Mouse (Mus musculus) left cerebral cortex, adult 11 months (tissue): ENCODE data around the gene Pigq.
A peak's percentile ranks its signal among the peaks of the same experiment; 100 is the strongest.

Source experiments
- DNase-seq: peaks from one replicate; pipeline ENCODE4 v3.0.0; 2022; ENCODE audit warnings: low spot score

Gene Pigq

DNA sequence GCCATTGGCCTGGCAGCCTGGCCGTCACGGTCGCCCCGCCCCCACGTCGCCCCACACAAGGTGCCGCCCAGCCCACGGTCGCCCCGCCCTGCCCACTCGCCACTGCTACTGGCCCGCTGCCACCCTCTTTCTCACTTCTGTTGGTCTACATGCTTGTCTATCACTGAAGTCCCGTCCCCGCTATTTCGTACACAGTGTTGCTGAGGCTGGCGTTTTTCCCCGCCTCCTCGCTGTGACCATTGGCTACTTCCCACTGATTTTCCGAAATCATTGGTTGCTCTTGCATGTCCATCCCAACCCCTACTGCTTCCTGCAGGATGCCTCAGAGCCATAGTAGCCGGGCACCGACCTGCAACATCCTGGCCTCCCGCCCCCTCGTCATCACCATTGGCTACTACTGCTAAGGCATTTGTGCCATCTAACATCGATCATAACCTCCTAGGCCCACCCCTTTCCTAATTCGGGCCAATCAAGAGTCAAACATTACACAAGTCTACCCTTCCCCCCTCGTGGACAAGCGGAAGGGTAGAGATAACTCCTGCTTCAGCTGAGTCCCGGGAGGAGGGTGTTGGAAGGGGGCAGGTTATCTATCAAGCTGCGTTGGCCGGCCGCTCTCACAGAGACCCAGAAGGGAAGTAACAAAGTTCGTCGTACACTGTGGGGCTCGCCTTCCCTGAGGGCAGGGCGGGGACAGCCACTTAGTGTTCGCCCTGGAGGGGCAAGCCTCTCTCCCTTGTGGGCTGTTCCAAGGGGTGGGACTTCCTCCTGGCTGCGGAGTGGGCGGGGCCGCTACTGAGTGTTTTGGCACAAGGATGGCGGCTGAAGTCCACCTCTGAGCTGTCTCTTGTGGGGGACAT, 24.7 kb downstream of the Pigq start:
- DNase-seq: peak; percentile 100

DNA sequence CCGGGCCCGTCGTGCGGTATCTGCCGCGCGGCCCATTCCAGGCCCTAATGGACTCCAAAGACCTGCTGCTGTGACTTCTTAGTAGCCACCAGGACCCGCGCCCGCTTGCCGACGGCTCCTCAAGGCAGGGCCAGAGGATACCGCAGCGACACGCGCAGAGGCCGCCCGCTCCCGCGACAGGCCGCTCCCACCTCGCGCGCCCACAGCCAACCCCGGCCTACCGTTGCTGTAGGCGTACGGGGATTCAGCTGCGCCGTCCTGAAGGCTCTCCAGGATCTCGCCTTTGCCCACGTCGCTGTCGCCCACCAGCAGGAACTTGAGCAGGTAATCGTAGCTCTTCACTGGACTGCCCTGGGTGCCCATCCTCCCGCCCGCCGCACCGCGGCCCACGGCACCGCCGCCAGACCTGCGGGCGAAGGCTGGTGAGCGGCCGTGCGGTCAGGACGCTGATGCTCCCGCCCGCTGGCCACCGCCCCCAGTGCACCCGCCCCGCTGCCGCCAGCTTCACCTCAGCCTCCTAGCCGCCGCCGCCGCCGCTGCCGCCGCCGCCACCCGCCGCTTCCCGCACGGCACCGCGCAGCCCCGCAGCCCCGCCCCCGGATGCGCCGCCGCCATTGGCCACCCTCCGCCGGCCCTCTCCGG, 25.5 kb downstream of the Pigq start, which contains the start of gene Rab40c:
Rab40c (minus strand) TSS at position 584 of the 642 bp plus-strand sequence.
- DNase-seq: no peak

DNA sequence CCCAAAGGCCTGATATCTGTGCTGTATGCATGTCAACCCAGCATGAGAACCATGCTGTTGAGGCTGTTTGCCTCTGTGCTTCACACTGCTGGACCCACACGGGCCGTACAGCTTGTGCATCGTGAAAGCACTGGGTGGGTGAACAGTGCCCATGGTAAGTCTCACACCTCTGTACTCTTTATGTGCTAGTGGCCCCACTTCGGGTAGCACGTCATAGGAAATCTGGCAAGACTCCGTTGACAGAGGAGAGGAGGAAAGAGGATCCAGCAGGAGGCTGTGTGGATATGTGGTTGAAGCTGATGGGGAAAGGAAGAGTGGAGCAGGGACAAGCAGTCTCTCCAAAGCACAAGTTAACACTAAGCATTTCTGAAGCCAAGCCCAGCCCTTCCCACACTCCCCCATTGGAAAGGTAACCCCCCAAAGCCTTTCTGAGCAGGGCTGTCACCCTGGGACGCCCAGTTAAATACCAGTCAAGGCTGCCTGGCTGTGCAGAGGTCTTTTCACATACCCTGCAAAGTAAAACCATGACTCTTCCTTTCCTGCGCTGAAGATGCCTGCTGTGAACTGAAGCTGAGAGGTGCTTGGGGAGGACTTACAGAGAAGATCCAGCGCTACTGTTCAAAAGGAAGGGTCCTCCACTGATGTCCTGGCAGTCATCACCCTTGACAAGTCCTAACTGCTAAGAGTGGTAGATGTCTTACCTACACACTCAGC, 26.5 kb downstream of the Pigq start:
- DNase-seq: no peak

DNA sequence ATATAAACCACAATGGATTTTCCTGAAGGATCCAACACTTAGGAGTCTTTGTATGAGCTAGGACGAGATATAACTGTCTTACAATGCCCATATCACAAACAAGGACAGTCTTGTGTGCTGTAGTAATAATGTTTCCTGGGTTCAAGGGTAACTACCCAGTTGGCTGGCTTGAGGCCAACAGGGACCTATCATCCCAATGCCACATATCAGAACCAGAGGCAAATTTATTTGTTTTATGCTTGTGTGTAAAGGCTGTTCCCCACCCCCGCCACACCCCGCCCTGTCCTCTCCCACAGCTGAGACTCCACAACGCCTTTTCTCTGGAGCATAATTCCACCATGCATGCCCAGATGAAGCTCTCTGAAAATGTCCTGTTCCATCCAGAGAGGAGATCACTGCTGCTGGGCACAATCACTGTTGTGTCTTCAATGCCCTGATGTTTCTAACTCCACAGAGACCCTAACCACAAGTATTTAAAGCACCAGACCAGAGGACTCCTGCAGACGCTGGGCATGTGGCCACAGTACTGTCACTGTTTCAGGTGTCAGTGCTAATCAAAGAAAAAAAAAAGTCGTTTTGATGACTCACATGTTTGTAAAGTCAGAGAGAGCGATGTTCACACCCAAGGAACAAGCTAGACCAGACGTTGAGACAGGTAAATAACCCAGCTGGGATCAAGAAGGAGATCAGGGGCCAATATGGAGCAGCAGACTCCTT, 27.6 kb downstream of the Pigq start:
- DNase-seq: no peak

DNA sequence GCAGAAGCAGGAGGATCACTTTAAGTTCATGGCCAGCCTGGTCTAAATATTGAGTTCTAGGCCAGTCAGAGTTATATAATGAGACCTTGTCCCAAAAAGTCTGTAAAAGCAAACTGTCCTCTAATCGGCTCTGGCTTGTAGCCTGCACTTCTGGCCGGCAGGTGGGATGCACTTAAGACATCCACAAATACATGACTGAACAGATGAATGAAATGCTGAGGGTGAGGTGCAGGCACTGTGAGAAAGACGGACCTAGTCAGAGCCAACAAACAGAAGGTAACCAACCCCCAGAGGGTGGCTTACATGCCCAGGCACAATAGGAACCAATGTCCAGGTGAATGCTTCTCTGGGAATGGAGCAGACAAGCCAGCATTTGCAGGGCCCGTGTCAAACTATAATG, 30.4 kb downstream of the Pigq start:
- no peak for DNase-seq

DNA sequence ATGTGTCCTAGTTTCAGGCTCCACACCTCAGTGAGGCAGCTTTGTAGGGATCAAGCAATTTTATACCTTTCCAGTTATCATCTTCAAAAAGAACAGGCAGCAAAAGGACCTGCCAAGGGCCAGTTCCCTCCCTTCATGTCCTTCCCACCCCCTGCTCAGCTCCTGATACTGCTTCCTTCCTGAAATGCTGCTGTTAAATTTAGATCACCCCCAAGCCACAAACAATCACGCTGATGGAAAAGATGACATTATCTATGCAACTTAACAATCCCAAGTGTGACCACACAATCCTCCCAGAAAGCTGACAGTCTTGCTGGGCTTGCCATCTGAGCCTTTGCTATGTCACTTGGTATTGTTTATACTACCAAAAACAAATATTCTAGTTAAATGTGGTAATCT, 30.9 kb downstream of the Pigq start:
- no peak for DNase-seq

DNA sequence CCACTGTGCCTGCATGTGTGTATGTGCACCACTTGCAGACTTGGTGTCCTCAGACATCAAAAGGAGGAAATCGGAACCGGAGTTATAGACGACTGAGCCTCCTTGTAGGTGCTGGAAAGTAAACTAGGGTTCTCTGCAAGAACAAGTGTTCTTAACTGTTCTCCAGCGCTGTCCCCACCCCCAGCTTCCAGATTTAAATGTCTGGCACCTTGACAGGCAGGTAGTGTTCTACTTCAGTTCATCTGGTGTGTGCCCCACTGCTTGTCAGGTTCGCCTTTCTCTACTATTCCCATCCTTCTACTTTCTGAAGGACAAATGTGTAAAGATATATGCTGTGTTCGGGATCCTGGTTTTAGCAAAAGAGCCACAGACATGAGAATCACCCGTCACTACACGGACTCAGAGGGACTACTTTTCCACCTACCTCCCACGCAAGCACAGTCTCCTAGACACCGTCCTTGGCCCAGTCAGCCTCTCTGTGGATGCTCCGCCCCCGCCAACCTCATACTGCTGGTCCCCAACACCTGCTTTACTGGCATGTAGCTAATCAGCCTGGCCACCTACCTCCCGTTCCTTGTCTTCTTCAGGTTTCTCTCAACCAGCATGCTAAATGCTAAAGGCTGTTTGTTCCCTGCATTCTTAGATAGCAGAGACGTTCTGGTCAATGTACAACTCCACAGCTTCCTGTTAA, 31.4 kb downstream of the Pigq start:
- peak; percentile 69 for DNase-seq

DNA sequence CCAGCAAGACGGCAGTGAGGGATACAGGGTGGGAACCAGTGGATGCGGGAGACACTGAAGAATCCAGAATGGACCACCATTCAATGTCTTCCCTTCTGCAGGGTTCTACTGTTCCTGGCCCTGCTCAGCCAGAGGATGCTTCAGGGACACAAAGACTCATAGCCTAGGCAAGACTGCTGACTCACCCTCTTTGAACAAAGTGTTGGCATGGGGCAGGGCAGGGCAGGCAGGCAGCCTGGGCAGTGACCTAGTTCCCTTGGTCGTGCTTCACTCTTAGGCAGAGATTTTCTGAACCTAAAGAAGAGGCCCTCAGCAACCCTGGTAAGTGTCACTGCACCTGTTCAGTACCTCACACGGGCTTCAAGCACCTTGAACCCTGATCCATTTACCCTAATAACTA, 32.9 kb downstream of the Pigq start:
- no peak for DNase-seq

DNA sequence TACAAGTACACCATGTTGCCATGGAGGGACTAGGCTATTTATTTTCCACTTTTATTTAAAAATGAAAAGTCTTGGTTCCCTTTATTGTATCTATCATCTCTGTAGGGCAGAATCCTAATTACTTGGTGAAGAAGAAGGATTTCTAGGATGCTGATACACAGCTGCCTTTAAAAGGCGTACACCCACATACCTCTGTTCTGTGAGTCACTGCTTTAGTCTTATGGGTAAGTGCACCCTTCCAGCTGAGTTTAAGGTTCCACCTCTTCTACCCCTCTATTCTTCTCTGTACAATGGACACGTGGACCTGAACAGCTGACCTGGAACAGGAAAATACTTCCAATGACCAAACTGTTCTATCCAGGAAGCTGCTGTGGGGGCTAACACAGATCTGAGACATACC, 37.1 kb downstream of the Pigq start:
- no peak for DNase-seq

DNA sequence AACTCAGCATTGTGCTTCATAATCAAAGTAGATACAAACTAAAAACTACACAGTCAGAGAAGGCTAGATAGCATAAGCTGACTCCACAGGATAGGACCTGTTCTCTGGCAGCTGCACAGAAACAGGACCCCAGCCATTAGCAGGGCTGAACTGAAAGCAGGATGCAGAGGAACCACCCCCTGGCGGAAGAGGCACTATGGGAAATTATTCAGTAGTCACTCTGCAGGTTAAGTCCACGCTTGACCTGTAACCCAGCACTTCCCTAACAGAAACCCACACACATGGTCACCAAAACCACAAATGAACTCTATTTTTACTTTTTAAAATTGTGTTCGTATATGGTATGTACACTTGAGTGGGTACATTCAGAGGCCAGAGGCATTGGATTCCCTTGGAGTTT, 41.7 kb downstream of the Pigq start:
- no peak for DNase-seq

DNA sequence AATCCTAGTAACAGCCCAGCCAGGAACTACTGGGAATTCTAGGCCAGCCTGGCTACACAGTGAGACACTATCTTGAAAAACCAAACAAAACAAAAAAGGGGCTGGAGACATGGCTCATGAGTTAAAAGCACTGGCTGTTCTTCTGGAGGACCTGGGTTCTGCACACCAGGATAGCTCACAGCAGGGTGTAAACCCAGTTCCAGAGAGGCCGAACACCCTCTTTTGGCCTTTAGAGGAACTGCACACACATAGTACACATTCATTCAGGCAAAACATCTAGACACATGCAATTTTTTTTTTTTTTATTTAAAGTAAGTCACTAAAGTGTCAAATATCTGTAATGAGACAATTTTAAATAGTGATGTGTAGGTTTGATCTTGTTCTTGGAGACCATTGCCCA, 44.5 kb downstream of the Pigq start:
- no peak for DNase-seq

DNA sequence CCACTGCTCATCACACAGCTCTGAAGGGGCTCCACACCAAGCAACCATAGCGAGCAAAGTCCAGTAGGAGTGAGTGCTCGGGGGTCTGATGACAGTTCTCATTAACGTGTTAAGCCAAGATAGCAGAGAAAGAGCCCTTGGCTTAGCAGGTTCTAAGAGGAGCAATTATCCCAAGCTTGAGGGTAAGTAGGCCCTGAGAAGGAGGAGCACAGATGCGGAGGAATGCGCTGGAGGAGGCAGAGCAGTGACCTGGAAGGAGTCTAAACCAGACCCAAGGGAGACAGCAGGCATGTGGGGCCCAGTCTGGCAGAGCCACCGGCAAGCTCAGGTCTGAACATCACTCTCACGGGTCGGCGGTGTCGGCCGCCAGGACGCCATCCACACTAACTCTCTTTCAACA, 48.8 kb downstream of the Pigq start:
- DNase-seq: no peak

DNA sequence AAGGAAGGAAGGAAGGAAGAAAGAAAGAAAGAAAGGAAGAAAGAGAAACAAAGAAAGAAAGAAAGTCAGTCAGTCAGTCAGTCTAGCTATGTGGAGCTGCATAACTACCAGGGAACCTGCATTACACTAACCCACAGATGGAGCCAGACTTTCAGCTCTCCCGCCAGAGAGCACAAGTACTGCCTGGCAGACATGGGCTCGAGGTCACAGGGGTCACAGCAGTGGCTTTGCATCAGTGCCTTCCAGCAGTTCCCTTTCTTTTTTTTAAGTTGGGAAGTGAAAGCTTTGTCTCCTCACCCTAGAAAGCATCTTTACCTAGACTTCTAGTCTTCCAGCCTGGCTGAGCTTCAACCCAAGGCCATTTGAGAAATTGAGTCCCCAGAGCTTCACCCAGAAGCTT, 49.3 kb downstream of the Pigq start:
- DNase-seq: no peak

DNA sequence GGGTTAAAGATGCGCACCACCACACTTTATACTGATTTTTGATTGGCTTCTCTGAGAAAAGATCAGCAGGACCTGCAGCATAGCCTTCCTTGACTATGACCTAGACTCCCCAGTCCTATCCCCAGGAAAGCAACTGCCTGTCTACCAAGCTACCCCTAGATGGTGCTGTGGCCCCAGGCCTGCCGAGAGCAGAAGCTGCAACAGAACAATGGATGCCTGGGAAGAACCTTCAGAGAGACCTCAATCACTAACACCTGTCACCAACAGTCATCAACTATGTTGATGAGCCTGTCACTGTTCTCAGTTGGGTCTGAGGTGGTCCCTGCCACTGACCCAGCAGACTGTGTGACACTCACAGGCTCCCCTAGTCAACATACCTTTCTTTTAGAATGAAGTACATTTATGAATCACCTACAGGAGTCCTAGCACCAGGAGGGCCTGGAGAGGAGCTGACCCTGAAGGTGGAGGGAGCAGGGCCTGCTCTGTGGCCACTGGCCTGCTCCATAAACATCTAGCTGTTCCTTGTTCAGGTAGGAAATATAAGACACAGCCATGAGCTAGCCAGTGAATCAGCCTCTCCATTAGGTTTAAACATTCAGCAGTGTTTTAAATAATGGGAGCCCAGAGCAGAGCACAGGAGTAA, 50.6 kb downstream of the Pigq start:
- no peak for DNase-seq

DNA sequence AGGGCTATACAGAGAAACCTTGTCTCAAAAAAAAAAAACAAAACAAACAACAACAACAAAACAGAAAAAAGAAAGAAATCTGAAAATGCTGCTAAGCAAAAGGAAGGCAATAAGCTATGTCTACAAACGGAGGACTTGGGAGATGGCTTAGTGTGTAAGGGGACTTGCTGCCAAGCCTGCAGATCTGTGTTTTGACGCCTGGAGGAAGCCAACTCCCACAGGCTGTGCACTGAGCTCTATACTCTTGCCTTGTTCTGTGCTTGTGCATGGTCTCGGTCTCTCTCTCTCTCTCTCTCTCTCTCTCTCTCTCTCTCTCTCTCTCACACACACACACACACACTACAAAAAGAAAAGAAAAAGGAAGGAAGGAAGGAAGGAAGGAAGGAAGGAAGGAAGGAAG, 55.9 kb downstream of the Pigq start:
- no peak for DNase-seq

DNA sequence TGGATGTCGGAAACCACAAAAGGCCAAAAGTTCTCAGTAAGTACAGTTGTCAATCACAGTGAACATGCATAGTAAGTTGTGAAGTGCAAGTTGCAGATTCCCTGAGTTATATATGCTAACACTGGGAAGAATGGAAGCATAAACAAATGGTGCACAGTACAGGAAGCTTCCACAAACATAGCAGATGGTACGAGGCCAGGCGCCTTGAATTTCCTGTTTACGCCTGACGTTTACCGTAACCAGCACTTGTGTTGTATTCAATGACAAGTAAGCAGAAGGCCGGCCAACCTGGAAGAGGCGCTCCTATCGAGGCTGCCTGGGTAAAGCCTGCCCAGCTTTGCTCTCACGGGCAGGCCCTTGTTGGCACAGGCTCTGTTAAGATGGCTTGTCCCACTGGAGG, 57.3 kb downstream of the Pigq start:
- no peak for DNase-seq

DNA sequence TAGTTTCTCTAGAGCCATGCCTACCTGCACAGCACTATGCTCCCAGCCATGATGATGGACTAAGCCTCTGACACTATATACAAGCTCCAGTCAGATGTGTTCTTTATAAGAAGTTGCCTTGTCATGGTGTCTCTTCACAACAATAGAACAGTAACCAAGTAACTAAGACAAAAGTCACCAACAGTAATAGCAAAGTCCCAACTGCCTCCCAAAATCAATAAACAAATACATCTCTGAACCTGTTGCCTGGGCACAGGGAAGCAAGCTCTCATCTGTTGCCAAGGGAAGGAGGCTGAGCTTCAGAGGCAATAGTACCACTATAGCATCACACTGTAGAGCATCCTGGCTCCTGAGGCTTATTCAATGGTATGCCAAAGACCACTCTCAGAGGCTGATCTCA, 57.9 kb downstream of the Pigq start:
- no peak for DNase-seq

DNA sequence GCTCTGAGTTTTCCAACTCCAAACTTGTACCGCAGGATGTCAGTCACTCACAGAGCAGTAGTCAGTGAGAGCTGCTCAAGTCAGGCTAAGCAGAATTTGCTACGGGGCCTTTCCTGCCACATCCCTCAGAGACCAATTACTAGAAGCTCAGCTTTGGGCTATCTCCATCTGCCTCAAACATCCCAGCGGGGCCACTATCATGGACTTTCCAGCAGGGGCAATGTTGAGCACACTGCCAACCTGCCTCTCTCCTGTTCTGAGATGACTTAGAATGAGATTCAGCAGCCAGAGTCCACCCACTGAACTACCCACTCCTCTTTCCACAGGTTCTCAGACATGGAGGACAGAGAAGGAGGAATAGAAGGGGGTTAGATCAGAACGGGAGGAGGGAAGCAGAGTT, 59.1 kb downstream of the Pigq start:
- DNase-seq: no peak

DNA sequence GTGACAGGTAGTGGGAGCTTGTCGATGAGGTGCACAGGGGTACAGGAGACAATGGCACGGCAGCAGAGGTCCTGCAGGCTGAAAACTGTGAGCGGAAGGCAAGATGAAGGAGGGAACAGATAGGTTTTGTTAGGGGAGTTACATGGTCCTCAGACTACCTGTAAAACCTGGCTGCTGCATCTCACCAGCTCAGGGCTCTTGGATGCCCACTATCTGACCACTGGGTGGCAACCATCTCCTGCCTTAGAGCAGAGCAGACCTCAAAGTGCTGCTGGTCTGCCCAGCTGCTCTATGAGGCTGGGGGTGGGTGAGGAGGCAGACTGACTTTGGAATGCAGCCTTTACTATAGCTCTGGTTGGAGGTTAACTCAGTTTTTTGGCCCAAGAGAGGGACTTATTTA, 60.9 kb downstream of the Pigq start:
- no peak for DNase-seq

DNA sequence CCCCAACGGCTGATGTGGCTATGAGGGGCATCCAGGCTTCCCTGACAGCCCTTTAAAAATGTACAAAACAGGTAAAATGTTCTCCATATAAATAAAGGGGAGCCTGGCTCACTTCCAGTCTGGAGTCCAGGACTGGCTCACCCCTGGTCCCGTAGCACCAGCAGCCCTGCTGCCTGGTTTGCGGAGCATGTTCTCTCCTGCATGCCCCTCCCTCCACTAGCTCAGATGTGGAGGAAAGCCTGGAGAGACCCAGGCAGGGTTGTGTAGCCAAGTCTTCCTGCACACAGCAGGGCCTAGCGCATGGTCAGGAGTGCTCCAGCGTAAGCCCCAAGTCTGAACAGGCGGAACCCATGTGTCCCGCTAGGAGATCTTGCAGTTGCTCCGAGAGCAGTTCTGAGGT, 61.5 kb downstream of the Pigq start:
- no peak for DNase-seq

DNA sequence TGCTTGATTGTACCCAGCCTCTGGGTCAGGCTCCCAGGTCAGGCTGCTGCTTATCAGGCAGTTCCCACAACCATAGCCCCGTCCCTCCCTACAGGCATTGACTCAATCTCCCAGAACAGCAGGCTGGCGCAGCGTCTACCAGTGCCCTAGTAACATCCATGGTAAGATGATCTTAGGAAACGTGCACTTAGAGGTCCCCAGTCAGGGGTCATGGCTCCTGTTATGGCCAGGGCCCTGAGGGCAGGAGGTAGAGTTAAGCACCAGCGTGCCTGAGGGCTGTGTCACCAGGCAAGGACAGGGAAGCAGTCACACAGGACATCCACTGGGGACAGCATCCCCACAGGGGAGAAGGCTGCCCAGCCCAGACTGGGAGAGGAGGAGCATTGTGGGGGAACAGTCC, 62.4 kb downstream of the Pigq start:
- DNase-seq: no peak
